Mouse (Mus musculus): ENCODE measurements around the gene Rcn3. TPM values are rescaled to one million over a fixed set of nuclear protein-coding genes. Genes with fewer than 3 reads are reported as not detected.
"Not testable (repeated sequence)": the region's sequence is repeated elsewhere in the genome, so short reads cannot be mapped to it uniquely, and the experiment has no call there.

Gene Rcn3
- polyA plus RNA-seq, 1 experiment from 2014 or later = 302 TPM

- peaks cover 26% of the 10 kb centered on the region for H3K4me1 ChIP-seq
- peaks cover 24% of the 10 kb centered on the region for H3K36me3 ChIP-seq
- peak overlapping the region; percentile 62 for H3K4me2 ChIP-seq (replicated peaks)
- no peaks in the 10 kb centered on the region for H3K9me3 ChIP-seq
- peak overlapping the region; percentile 91; the same call in 1 of the 2 replicates for H3K4me3 ChIP-seq
- peak overlapping the region; percentile 60 for H3K9ac ChIP-seq
- WGBS = 51% methylated on average over 15 of the region's 15 CpGs
- H3K27ac ChIP-seq = peak overlapping the region; percentile 92
- H3K27me3 ChIP-seq = peaks cover 6% of the 10 kb centered on the region; the same call in 1 of the 2 replicates
- ATAC-seq (ENCODE audit: insufficient number of reproducible peaks, insufficient read depth, low FRiP score, low TSS enrichment) = no peak
Observed at GRCm38 (mm10) chr7:45129776-45130512, 37.9 kb upstream of the Rcn3 start.

DNA sequence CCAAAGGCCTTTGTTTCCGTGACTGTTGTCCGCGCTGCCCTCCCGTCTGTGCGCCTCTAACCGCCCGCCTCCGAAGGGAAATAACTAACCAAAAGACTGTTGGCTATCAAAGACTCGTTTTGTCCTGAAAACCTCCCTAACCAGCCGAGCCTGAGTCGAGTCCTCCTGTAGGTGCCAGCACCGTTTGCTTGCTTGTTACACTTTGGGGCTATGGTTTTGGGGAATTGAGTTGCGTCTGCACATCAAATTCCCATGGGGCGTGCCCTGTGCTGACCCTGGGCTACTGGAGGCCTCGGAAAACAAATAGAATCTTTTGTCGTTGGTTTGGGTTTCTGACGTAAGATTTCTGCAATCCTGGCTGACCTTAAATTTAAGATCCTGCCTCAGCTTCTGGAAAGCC is 37.3 kb upstream of the Rcn3 start:
- H3K4me1 ChIP-seq = peaks cover 26% of the 10 kb centered on the region
- H3K27me3 ChIP-seq = peaks cover under 1% of the 10 kb centered on the region; the same call in 1 of the 2 replicates
- H3K4me3 ChIP-seq = peak overlapping the region; percentile 91
- under 1% methylated on average over 17 of the region's 17 CpGs for WGBS
- H3K27ac ChIP-seq = peak overlapping the region; percentile 92
- ATAC-seq (ENCODE audit: insufficient number of reproducible peaks, insufficient read depth, low FRiP score, low TSS enrichment) = no peak
- H3K36me3 ChIP-seq = peaks cover 24% of the 10 kb centered on the region
- H3K4me2 ChIP-seq (replicated peaks) = peak overlapping the region; percentile 62
- no peaks in the 10 kb centered on the region for H3K9me3 ChIP-seq
- peak overlapping the region; percentile 60 for H3K9ac ChIP-seq

GRCm38 (mm10) chr7:45128624-45129246 is 36.7 kb upstream of the Rcn3 start, which contains the start of gene Rpl13a:
Rpl13a (minus strand) TSS chr7:45128761.
- peaks cover 24% of the 10 kb centered on the region for H3K36me3 ChIP-seq
- H3K4me1 ChIP-seq = peaks cover 26% of the 10 kb centered on the region
- WGBS = under 1% methylated on average over 48 of the region's 48 CpGs
- peak; percentile 93 for ATAC-seq (ENCODE audit: insufficient number of reproducible peaks, insufficient read depth, low FRiP score, low TSS enrichment)
- H3K9me3 ChIP-seq = no peaks in the 10 kb centered on the region
- peak within 1 kb of the TSS; percentile 87 for H3K4me2 ChIP-seq (replicated peaks)
- peak within 1 kb of the TSS; percentile 94 for H3K27ac ChIP-seq
- H3K27me3 ChIP-seq = no peaks in the 10 kb centered on the region
- H3K4me3 ChIP-seq = peak within 1 kb of the TSS; percentile 91
- H3K9ac ChIP-seq = peak within 1 kb of the TSS; percentile 99

DNA sequence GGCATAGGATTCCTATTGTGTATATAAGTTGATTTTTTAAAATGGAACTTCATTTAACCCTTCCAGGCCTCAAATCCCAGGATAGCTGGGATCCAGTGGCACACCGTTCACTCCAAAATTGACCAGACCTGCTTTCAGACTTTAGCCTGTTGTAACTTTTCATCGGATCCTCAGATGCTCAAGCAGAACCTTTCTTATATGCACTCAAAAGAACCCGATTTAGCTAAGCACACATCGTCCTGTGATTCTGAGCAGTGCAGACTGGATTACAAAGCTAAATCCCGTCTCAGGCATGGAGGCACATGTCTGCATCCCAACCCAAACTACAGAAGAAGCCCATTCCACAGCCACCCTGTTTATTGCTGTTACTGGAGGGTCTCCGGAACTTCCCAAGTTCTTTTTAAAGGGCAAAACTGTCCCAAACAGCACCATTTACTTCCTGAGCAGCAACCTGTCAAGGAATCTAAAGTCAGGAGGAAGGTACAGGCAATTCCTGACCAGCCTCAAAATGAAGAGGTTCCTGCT is 35.7 kb upstream of the Rcn3 start:
- Histone ChIP-seq H3K9me3 (no peaks in the 10 kb centered on the region), H3K9ac (peak overlapping the region; percentile 99), H3K4me1 (peaks cover 31% of the 10 kb centered on the region), H3K27me3 (no peaks in the 10 kb centered on the region), H3K36me3 (peaks cover 29% of the 10 kb centered on the region), H3K4me3 (peak overlapping the region; percentile 91), H3K4me2 (replicated peaks) (peak overlapping the region; percentile 87), H3K27ac (peak overlapping the region; percentile 94)
- ATAC-seq (ENCODE audit: insufficient number of reproducible peaks, insufficient read depth, low FRiP score, low TSS enrichment) = no peak
- under 1% methylated on average over 6 of the region's 6 CpGs for WGBS

DNA sequence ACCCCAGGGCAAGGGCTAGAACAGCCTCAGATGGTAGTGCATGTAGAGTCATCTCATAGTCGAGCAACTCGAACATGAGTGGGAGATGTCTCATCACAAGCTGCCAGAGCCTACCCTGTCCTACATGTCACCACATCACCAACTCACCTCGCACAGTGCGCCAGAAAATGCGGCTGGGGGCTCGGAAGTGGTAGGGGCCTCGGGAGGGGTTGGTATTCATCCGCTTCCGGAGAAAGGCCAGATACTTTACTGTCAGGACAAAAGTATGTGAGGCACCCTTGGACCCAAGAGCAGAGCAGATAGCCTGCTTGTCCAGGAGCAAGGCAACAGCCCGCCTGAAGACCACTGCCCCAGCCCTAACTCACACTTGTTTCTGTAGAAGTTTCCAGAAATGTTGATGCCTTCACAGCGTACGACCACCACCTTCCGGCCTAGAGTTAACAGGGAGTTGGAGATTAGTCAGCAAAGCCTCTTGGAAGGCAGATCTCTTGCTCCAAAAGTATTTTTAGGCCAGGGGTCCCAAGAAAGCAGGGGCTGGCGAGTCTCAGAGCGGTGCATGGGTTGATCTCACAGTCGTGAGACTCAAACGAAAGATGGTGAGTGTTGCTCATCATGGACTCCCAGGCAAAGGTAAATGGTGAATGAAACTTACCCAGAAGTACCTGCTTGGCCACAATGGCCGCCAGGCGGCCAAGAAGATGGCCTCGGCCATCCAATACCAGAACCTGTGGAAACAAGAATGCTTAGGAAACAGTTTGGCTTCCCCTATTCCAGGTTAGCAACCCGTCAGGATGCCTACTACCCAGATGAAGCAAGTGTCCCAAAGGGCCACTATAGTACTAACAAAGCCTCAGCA is 35.1 kb upstream of the Rcn3 start:
- peaks cover 36% of the 10 kb centered on the region for H3K4me1 ChIP-seq
- no peak for ATAC-seq (ENCODE audit: insufficient number of reproducible peaks, insufficient read depth, low FRiP score, low TSS enrichment)
- no peaks in the 10 kb centered on the region for H3K9me3 ChIP-seq
- peak overlapping the region; percentile 94 for H3K27ac ChIP-seq
- H3K9ac ChIP-seq = peak overlapping the region; percentile 99
- 41% methylated on average over 21 of the region's 21 CpGs for WGBS
- no peaks in the 10 kb centered on the region for H3K27me3 ChIP-seq
- H3K4me2 ChIP-seq (replicated peaks) = peak overlapping the region; percentile 87
- H3K36me3 ChIP-seq = peaks cover 36% of the 10 kb centered on the region
- peak overlapping the region; percentile 91 for H3K4me3 ChIP-seq

DNA sequence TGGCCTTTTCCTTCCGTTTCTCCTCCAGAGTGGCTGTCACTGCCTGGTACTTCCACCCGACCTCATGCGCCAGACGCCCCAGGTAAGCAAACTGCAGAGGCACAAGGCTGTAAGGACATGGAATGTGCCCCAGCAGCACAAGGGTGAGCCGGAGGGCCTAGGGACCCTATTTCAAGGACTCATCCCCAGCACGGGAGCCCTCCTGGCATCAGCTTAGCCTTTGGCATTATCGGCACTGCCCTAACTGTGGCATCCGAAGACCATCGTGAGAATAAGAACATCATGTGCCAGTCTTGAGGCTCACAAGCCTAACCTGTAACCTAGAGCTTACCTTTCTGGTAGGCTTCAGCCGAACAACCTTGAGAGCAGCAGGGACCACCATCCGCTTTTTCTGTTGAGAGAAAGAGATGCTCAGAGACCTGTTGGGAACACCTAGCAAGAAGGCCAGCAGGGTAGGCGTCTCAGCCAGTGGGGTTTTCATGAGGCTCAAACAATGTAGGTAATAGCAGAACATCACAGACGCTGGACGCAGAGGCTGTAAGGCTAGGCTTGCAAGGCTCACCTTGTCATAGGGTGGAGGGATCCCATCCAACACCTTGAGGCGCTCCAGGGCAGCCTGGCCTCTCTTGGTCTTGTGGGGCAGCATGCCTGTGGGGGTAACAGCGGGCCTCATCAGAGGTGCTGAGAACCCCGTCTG is 34.3 kb upstream of the Rcn3 start:
- ATAC-seq (ENCODE audit: insufficient number of reproducible peaks, insufficient read depth, low FRiP score, low TSS enrichment) = no peak
- peak overlapping the region; percentile 94 for H3K27ac ChIP-seq
- H3K36me3 ChIP-seq = peaks cover 43% of the 10 kb centered on the region
- H3K27me3 ChIP-seq = no peaks in the 10 kb centered on the region
- peak overlapping the region; percentile 87 for H3K4me2 ChIP-seq (replicated peaks)
- peaks cover 43% of the 10 kb centered on the region for H3K4me1 ChIP-seq
- H3K9me3 ChIP-seq = no peaks in the 10 kb centered on the region
- WGBS = 74% methylated on average over 17 of the region's 17 CpGs
- H3K9ac ChIP-seq = peak overlapping the region; percentile 99
- peak overlapping the region; percentile 91 for H3K4me3 ChIP-seq

- Histone ChIP-seq H3K4me2 (replicated peaks) (0 out of 2 replicates have a peak overlapping the region, but pooled peaks have one; percentile 6), H3K4me3 (0 out of 2 replicates have a peak overlapping the region, but pooled peaks have one; percentile 95), H3K36me3 (peaks cover 50% of the 10 kb centered on the region), H3K4me1 (peaks cover 43% of the 10 kb centered on the region), H3K27ac (peak overlapping the region; percentile 94)
- not testable (repeated sequence) for H3K9ac ChIP-seq; ATAC-seq (ENCODE audit: insufficient number of reproducible peaks, insufficient read depth, low FRiP score, low TSS enrichment); H3K9me3 ChIP-seq; H3K27me3 ChIP-seq
- 57% methylated on average over 5 of the region's 5 CpGs for WGBS
Observed at GRCm38 (mm10) chr7:45125649-45126048, 33.6 kb upstream of the Rcn3 start.

DNA sequence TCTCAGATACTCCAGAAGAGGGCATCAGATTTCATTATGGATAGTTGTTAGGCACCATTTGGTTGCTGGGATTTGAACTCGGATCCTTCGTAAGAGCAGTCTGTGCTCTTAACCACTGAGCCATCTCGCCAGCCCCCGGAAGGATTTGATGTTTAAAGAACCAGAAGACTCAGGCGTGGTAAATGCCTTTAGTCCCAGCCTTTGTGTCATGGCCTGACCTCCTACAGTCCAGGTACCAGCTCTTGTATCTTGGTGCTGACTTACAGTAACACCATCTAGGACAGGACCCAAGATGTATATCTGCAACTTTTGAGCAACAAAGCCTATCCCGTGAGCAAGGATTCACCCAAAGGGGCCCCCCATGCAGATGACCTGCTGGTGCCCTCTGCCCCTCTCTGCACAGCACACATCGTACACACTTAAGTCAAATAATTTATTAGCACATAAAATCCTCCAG is 33.2 kb upstream of the Rcn3 start:
- Histone ChIP-seq H3K27me3 (no peaks in the 10 kb centered on the region), H3K27ac (peak overlapping the region; percentile 94), H3K4me1 (peaks cover 43% of the 10 kb centered on the region), H3K36me3 (peaks cover 55% of the 10 kb centered on the region), H3K4me2 (replicated peaks) (peak overlapping the region; percentile 47), H3K9ac (no peak overlapping the region), H3K9me3 (no peaks in the 10 kb centered on the region), H3K4me3 (peak overlapping the region; percentile 95; the same call in 1 of the 2 replicates)
- ATAC-seq (ENCODE audit: insufficient number of reproducible peaks, insufficient read depth, low FRiP score, low TSS enrichment) = no peak
- 18% methylated on average over 7 of the region's 7 CpGs for WGBS

- Histone ChIP-seq H3K4me1 (peaks cover 38% of the 10 kb centered on the region), H3K9me3 (no peaks in the 10 kb centered on the region), H3K36me3 (peaks cover 61% of the 10 kb centered on the region), H3K4me3 (peak within 1 kb of the TSS; percentile 95), H3K27me3 (no peaks in the 10 kb centered on the region), H3K4me2 (replicated peaks) (peak within 1 kb of the TSS; percentile 62), H3K27ac (peak within 1 kb of the TSS; percentile 94), H3K9ac (peak within 1 kb of the TSS; percentile 97)
- ATAC-seq (ENCODE audit: insufficient number of reproducible peaks, insufficient read depth, low FRiP score, low TSS enrichment) = peak; percentile 84
- under 1% methylated on average over 59 of the region's 59 CpGs for WGBS
Observed at GRCm38 (mm10) chr7:45124224-45125143, 32.5 kb upstream of the Rcn3 start, which contains the start of gene Rps11. Rps11 (minus strand) TSS chr7:45124439.

DNA sequence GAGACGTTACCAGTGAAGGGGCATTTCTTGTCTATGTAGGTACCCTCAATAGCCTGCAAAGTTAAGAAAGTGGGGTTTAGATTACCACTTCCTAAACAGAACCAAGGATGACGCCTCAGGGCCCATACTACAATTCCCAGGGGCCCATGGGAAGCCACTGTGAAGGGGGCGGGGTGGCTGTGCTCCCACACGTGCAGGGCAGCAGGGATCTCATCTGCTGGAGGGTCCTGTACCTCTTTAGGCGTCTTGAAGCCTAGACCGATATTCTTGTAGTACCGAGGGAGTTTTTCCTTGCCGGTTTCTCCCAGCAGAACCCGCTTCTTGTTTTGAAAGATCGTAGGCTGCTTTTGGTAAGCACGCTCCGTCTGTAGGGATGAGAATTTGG is 31.2 kb upstream of the Rcn3 start:
- ATAC-seq (ENCODE audit: insufficient number of reproducible peaks, insufficient read depth, low FRiP score, low TSS enrichment) = no peak
- Histone ChIP-seq H3K27me3 (no peaks in the 10 kb centered on the region), H3K9ac (peak overlapping the region; percentile 97), H3K4me3 (peak overlapping the region; percentile 95), H3K27ac (peak overlapping the region; percentile 82), H3K9me3 (no peaks in the 10 kb centered on the region), H3K4me1 (peaks cover 36% of the 10 kb centered on the region), H3K4me2 (replicated peaks) (peak overlapping the region; percentile 62), H3K36me3 (peaks cover 69% of the 10 kb centered on the region)
- WGBS = 22% methylated on average over 12 of the region's 12 CpGs
